Mouse (Mus musculus): Measurements from ENCODE around the gene Os9. TPM values are rescaled to one million over a fixed set of nuclear protein-coding genes. Genes with fewer than 3 reads are reported as not detected.
A peak's percentile ranks its signal among the peaks of the same experiment; 100 is the strongest.
"Not testable (repeated sequence)": the region's sequence is repeated elsewhere in the genome, so short reads cannot be mapped to it uniquely, and the experiment has no call there.

The Os9 gene
- total RNA-seq, 2 experiments from 2014 or later: 106 to 112 TPM

GRCm38 (mm10) chr10:127090560-127091411 lies 30.1 kb downstream of the Os9 start:
- DNase-seq (ENCODE audit: low spot score in 2 of 2): peak in 1 of 2 experiments; percentile 66
- intact Hi-C loops (cut with DNase I): loop anchor here (1.0 kb wide), 1 partner anchor 10 kb away; no protein-coding TSS in a partner anchor

GRCm38 (mm10) chr10:127085633-127086032 lies 35.3 kb downstream of the Os9 start:
- no peak for DNase-seq (ENCODE audit: low spot score in 2 of 2)
- intact Hi-C loops (cut with DNase I): no loop called here

- no peak for DNase-seq (ENCODE audit: low spot score in 2 of 2)
- intact Hi-C loops (cut with DNase I): no loop called here
Observed at GRCm38 (mm10) chr10:127085052-127085451, 35.9 kb downstream of the Os9 start.

- intact Hi-C loops (cut with DNase I): no loop called here
- no peak for DNase-seq (ENCODE audit: low spot score in 2 of 2)
Observed at GRCm38 (mm10) chr10:127083915-127084306, 37.0 kb downstream of the Os9 start.

GRCm38 (mm10) chr10:127083292-127083914 lies 37.5 kb downstream of the Os9 start:
- intact Hi-C loops (cut with DNase I): no loop called here
- DNase-seq (ENCODE audit: low spot score in 2 of 2): no peak

- DNase-seq (ENCODE audit: low spot score in 2 of 2): peak in 1 of 2 experiments; percentile 64
Observed at GRCm38 (mm10) chr10:127081996-127082620, 38.8 kb downstream of the Os9 start.

GRCm38 (mm10) chr10:127080901-127081780 lies 39.8 kb downstream of the Os9 start:
- peak in 1 of 2 experiments; percentile 72 for DNase-seq (ENCODE audit: low spot score in 2 of 2)
- intact Hi-C loops (cut with DNase I): loop anchor here (1.0 kb wide), 1 partner anchor 10 kb away; no protein-coding TSS in a partner anchor

More at GRCm38 (mm10) chr10:127081996-127082620, 38.8 kb downstream of the Os9 start:
- intact Hi-C loops (cut with DNase I): no loop called here

- no peak for DNase-seq (ENCODE audit: low spot score in 2 of 2)
- intact Hi-C loops (cut with DNase I): loop anchor here (1.0 to 5.0 kb wide), 2 partner anchors 11 to 87 kb away; partner anchors contain the start of gene B4galnt1
Observed at GRCm38 (mm10) chr10:127079665-127080391, 41.1 kb downstream of the Os9 start.

- peak in 1 of 2 experiments; percentile 80 for DNase-seq (ENCODE audit: low spot score in 2 of 2)
- intact Hi-C loops (cut with DNase I): loop anchor here (5.0 kb wide), 1 partner anchor 88 kb away; the partner anchor contains the start of gene B4galnt1
Observed at GRCm38 (mm10) chr10:127078677-127079575, 42.0 kb downstream of the Os9 start.

- DNase-seq (ENCODE audit: low spot score in 2 of 2): peak in 1 of 2 experiments; percentile 93
- intact Hi-C loops (cut with DNase I): loop anchor here (5.0 kb wide), 1 partner anchor 89 kb away; the partner anchor contains the start of gene B4galnt1
Observed at GRCm38 (mm10) chr10:127078001-127078676, 42.8 kb downstream of the Os9 start.

GRCm38 (mm10) chr10:127077515-127077914 lies 43.4 kb downstream of the Os9 start:
- intact Hi-C loops (cut with DNase I): loop anchor here (5.0 kb wide), 1 partner anchor 90 kb away; the partner anchor contains the start of gene B4galnt1
- DNase-seq (ENCODE audit: low spot score in 2 of 2): peak in 1 of 2 experiments; percentile 74

GRCm38 (mm10) chr10:127076082-127076481 lies 44.8 kb downstream of the Os9 start:
- peak in 1 of 2 experiments; percentile 68 for DNase-seq (ENCODE audit: low spot score in 2 of 2)
- intact Hi-C loops (cut with DNase I): loop anchor here (5.0 kb wide), 1 partner anchor 91 kb away; the partner anchor contains the start of gene B4galnt1

- intact Hi-C loops (cut with DNase I): loop anchor here (5.0 kb wide), 1 partner anchor 92 kb away; the partner anchor contains the start of gene B4galnt1
- no peak for DNase-seq (ENCODE audit: low spot score in 2 of 2)
Observed at GRCm38 (mm10) chr10:127075651-127076050, 45.3 kb downstream of the Os9 start.

GRCm38 (mm10) chr10:127075080-127075479 lies 45.9 kb downstream of the Os9 start, which contains the start of gene Agap2:
Gene Agap2 (plus strand): TSS chr10:127075284.
- DNase-seq (ENCODE audit: low spot score in 2 of 2): no peak
- intact Hi-C loops (cut with DNase I): loop anchor here (5.0 kb wide), 1 partner anchor 92 kb away; the partner anchor contains the start of gene B4galnt1

- no peak for DNase-seq (ENCODE audit: low spot score in 2 of 2)
- intact Hi-C loops (cut with DNase I): no loop called here
Observed at GRCm38 (mm10) chr10:127073981-127074380, 47.0 kb downstream of the Os9 start.

GRCm38 (mm10) chr10:127072969-127073368 lies 48.0 kb downstream of the Os9 start:
- DNase-seq (ENCODE audit: low spot score in 2 of 2); intact Hi-C loops (cut with DNase I): not testable (repeated sequence)
